Mouse (Mus musculus) thymus, adult 2 months (tissue): Measurements from ENCODE around the gene H3f3b. TPM values are rescaled to one million over a fixed set of nuclear protein-coding genes. Genes with fewer than 3 reads are reported as not detected.

Source experiments
- DNase-seq: peaks from one replicate; pipeline ENCODE4 v3.0.0; 2021
- H3K27ac ChIP-seq: fragments of 200-500 bp; 2 replicates; pipeline ENCODE4 v1.5.1; 2012; ENCODE audit warnings: low read length, control low read depth; ENCODE audit not compliant: control insufficient read depth, insufficient read depth
- H3K27me3 ChIP-seq: fragments of 200-500 bp; 2 replicates; pipeline ENCODE4 v1.6.1; 2012; ENCODE audit warnings: mild to moderate bottlenecking, low read length, moderate library complexity, mixed read lengths; ENCODE audit not compliant: control insufficient read depth, insufficient read depth
- H3K36me3 ChIP-seq: fragments of 200-500 bp; 2 replicates; pipeline ENCODE4 v1.6.1; 2012; ENCODE audit warnings: mild to moderate bottlenecking, low read length, moderate library complexity; ENCODE audit not compliant: control insufficient read depth, insufficient read depth
- H3K4me1 ChIP-seq: fragments of 200-500 bp; replicated peaks from 2 replicates; pipeline ENCODE4 v1.6.1; 2012; ENCODE audit warnings: low read length; ENCODE audit not compliant: control insufficient read depth, insufficient read depth
- H3K4me3 ChIP-seq: fragments of 200-500 bp; 2 replicates; pipeline ENCODE4 v1.5.1; 2012; ENCODE audit warnings: mild to moderate bottlenecking, low read length, control low read depth, moderate library complexity; ENCODE audit not compliant: control insufficient read depth, insufficient read depth
- CTCF ChIP-seq: fragments of 200-500 bp; IDR thresholded peaks from 2 replicates; pipeline ENCODE4 v1.5.1; 2012; ENCODE audit warnings: mild to moderate bottlenecking, control low read depth, low read length, moderate library complexity, borderline replicate concordance; ENCODE audit not compliant: control insufficient read depth, poor library complexity, insufficient read depth; ENCODE audit errors: extremely low read depth
- POLR2A ChIP-seq: fragments of 200-500 bp; IDR thresholded peaks from 2 replicates; pipeline ENCODE4 v1.6.1; 2012; ENCODE audit warnings: mild to moderate bottlenecking, low read length, control low read depth, moderate library complexity; ENCODE audit not compliant: control insufficient read depth, poor library complexity, insufficient read depth; ENCODE audit errors: extremely low read depth
- WGBS: fragments of 180-500 bp; shearing (Covaris S2); methylation state at CpG from one replicate; pipeline ENCODE4 v1.1.7; 2018; 5-methylcytosine and 5-hydroxymethylcytosine counted together
- polyA plus RNA-seq: library from polyadenylated mRNA; depleted of rRNA; stranded (reverse); fragments of >200 nt; gene quantifications from 2 replicates; pipeline ENCODE4 v1.2.3, GENCODE M21; 2012

The H3f3b gene
- polyA plus RNA-seq, 1 experiment: 484 TPM

DNA sequence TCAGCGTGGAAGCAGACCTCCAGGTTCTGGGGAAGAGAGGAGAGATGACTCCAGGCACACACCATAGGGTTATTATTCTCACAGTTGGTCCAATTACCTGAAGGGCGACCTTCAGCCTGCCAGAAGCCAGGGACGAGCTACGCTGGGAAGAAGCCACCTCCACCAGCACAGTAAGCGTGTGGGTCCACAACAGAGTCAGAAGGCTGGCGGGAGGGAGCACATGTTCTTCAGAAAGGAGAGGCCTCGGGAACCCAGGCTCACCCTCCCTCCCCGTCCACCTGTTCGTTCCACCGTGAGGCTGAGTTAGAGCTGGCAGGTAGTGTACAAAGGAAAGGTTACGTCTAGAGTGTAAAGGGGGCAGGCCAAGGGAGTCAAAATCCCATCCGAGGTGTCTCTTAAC lies 37.6 kb upstream of the H3f3b start:
- H3K27ac ChIP-seq: no peak overlapping the region
- 94% methylated on average over 12 of the region's 12 CpGs for WGBS
- no peaks in the 10 kb centered on the region for H3K4me1 ChIP-seq
- TF ChIP-seq CTCF (no peak), POLR2A (no peak)
- DNase-seq: no peak
- H3K36me3 ChIP-seq: peaks cover 17% of the 10 kb centered on the region
- no peak overlapping the region for H3K4me3 ChIP-seq
- H3K27me3 ChIP-seq: no peaks in the 10 kb centered on the region

DNA sequence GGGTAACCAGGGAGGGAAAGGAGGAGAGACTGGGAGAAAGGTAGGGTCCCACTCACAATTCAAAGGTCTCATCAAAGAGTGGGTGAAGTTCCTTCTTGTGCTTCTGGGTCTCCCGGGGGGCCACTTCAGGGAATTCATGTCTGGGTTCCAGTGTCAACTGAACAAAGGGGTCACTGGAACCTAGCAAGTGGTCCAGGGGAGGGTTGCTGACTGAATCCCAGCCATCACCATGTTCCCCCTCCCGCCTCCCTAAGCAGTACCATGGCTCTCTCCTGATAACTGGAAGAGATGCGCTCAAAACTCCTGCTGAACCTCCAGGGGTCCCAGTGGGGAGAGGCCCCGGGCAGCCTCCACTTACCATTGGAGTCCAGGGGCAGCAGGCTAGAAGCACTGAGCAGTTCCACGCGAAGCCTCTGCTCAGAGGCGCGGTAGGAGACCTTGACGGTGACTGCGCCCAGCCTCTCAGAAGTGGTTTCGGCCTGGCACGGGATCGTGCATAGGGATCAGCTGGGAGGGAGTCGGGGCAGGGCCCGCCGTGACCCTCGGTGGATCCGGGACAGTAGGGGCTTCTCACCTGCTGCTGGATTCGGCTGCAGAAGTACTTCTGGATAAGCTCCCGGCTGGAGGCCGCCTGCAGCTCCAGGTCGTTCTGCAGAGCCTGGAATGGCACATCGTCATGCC lies 36.6 kb upstream of the H3f3b start:
- peaks cover 21% of the 10 kb centered on the region for H3K36me3 ChIP-seq
- H3K4me3 ChIP-seq: no peak overlapping the region
- no peaks in the 10 kb centered on the region for H3K27me3 ChIP-seq
- H3K27ac ChIP-seq: no peak overlapping the region
- TF ChIP-seq CTCF: no peak
- TF ChIP-seq POLR2A: no peak
- no peak for DNase-seq
- no peaks in the 10 kb centered on the region for H3K4me1 ChIP-seq
- 93% methylated on average over 23 of the region's 23 CpGs for WGBS

DNA sequence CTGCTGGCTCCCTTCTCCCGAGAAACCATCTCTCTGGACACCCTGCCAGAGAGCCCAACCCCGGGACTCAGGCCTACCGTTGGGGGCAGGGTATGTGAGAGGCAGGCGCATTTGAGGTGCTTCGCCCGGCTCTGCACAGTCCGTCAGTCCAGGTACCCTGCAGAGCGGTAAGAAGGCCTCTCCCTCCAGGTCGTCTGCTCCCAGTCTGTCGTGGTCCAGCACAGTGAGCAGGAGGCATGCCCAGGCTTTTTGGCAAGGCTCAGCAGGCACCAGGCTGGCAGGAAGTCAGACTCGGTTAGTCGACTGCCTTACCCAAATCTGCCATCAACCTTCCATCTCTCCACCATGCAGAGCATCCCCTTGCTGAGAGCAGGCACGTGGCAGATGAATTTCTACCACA lies 35.8 kb upstream of the H3f3b start:
- no peaks in the 10 kb centered on the region for H3K4me1 ChIP-seq
- no peak overlapping the region for H3K4me3 ChIP-seq
- no peaks in the 10 kb centered on the region for H3K27me3 ChIP-seq
- H3K27ac ChIP-seq: no peak overlapping the region
- WGBS: 88% methylated on average over 13 of the region's 13 CpGs
- no peak for TF ChIP-seq CTCF
- TF ChIP-seq POLR2A: no peak
- H3K36me3 ChIP-seq: peaks cover 28% of the 10 kb centered on the region
- DNase-seq: no peak

DNA sequence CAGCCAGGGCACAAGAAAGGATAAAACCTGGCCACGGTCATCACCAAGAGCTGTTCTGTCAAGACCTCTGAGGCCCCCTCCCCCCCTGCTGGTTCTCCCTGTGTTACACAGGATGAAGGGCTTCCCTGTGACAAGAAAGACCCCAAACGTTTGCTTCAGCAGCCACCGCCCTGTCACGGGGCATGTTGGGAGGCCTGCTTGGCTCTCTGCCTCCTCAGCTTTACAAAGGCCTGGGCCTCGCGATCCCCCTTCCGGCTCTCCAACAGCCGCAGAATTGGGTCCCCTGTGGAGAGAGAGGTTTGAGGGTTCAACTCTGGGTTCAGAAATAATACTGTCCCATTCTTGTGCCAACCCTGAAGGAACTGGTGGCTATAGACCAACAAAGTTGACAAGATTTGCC lies 34.8 kb upstream of the H3f3b start:
- no peak for DNase-seq
- WGBS: 92% methylated on average over 8 of the region's 8 CpGs
- no peaks in the 10 kb centered on the region for H3K27me3 ChIP-seq
- no peaks in the 10 kb centered on the region for H3K4me1 ChIP-seq
- TF ChIP-seq POLR2A (no peak), CTCF (no peak)
- peaks cover 38% of the 10 kb centered on the region for H3K36me3 ChIP-seq
- H3K27ac ChIP-seq: no peak overlapping the region
- no peak overlapping the region for H3K4me3 ChIP-seq

DNA sequence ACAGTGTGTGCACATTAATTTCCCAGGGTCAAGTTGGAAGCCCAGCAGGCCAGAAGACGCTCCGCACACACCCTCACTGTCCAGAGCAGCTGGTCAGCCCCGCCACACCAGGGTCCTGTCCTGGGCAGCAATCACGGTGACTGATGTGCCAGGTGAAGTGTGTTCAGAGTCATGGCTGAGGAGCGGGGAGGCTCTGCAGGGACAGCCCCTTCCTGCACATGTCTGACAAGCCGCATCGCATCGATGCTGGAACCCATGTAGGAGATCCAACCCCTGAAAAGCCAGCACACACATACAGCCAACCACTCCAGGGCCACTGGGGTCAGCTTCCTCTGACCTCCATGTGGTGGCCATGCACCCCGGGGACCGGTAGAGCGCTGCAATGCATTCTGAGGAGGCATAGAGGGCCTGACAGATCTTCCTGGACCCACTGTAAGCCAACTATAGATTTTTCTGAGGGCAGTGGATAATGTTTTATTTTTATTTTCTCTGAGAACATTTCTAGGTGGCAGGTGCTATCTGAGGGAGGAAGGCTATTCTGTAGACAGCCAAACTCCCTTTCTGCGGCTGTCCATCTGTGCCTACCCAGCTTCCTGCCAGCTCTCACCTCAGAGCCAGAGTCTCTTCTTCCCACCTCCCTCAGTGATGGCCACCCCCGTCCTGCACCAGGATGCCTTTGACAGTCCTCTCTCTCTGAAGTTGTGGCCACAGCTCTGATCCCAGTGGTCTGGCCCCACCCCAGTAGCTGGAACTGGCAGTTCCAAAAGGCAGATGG lies 34.1 kb upstream of the H3f3b start:
- no peak overlapping the region for H3K27ac ChIP-seq
- H3K27me3 ChIP-seq: no peaks in the 10 kb centered on the region
- TF ChIP-seq POLR2A (no peak), CTCF (no peak)
- H3K4me3 ChIP-seq: no peak overlapping the region
- no peaks in the 10 kb centered on the region for H3K4me1 ChIP-seq
- H3K36me3 ChIP-seq: peaks cover 45% of the 10 kb centered on the region
- 97% methylated on average over 13 of the region's 13 CpGs for WGBS
- DNase-seq: no peak

DNA sequence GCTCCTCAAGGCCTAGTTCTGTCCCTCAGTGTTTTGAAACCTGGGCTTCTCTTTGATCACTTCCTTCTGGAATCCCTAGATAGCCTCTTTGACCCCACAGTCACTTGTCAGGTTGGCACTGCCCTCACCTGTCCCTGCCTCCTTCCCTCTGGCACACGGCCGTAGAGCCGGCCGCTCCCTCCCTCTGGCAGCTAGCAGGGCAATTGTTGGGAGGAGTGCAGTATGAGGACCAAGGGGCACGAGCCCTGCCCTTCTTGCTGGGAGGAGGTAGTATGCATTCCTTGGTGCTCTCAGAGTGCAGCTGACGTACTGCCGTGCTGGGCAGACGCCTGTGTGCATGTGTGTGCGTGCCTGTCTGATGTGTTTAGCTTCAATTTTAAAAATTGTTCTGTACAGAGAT lies 32.8 kb upstream of the H3f3b start:
- H3K4me3 ChIP-seq: no peak overlapping the region
- H3K36me3 ChIP-seq: peaks cover 57% of the 10 kb centered on the region
- no peak for DNase-seq
- H3K27ac ChIP-seq: no peak overlapping the region
- H3K27me3 ChIP-seq: no peaks in the 10 kb centered on the region
- 96% methylated on average over 9 of the region's 9 CpGs for WGBS
- no peaks in the 10 kb centered on the region for H3K4me1 ChIP-seq
- TF ChIP-seq CTCF (no peak), POLR2A (no peak)
